Mouse (Mus musculus) erythroblast, embryonic 14.5 days (primary cell): Measurements from ENCODE around the gene Cc2d2b.

Source experiments
- GATA1 ChIP-seq: IDR thresholded peaks from 2 replicates; pipeline ENCODE4 v1.6.1; 2012; ENCODE audit warnings: low read length, inconsistent platforms, mixed read lengths
- TAL1 ChIP-seq: IDR thresholded peaks from 3 replicates; pipeline ENCODE4 v1.6.1; 2012; ENCODE audit warnings: low read length, inconsistent platforms, mixed read lengths

DNA sequence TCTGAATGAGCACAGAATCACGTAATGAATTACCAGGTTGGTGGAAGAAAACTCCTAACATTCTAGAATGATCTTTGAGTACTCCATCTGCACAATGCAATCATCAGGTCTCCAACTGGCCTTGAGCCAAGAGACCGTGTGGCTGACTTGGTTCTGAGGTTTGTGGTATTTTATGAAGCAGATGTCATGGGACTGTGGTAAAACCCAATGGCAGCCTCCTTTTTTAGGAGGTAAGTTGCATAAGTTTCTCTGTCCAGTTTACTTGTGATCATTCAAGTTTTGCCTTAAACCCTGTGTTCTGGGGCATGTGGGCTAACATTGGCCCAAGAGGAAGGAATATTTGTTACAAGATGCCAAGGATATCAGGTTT is 40.1 kb downstream of the Cc2d2b start:
- no peak for TF ChIP-seq GATA1
- TF ChIP-seq TAL1: no peak
